Mouse (Mus musculus) C2C12 (cell line): ENCODE measurements around the gene Emc4.

Experiments used
- CEBPB ChIP-seq: IDR thresholded peaks from one replicate; pipeline ENCODE4 v1.6.1; 2011; ENCODE audit warnings: low read depth, mild to moderate bottlenecking, control low read depth, moderate library complexity
- CTCF ChIP-seq: IDR thresholded peaks from one replicate; pipeline ENCODE4 v1.5.1; 2011; ENCODE audit not compliant: control insufficient read depth, insufficient read depth, insufficient read length
- FOSL1 ChIP-seq: IDR thresholded peaks from one replicate; pipeline ENCODE4 v1.8.0; 2011; ENCODE audit warnings: mild to moderate bottlenecking, low read length; ENCODE audit not compliant: poor library complexity, insufficient read depth, severe bottlenecking
- MAX ChIP-seq: IDR thresholded peaks from one replicate; pipeline ENCODE4 v1.6.1; 2011; ENCODE audit warnings: mild to moderate bottlenecking, control low read depth
- MYOD1 ChIP-seq: IDR thresholded peaks from one replicate; pipeline ENCODE4 v1.6.1; 2011; ENCODE audit warnings: low read depth; ENCODE audit not compliant: control insufficient read depth, insufficient read length
- MYOG ChIP-seq: IDR thresholded peaks from one replicate; pipeline ENCODE4 v1.6.1; 2011; ENCODE audit not compliant: control insufficient read depth, insufficient read length; ENCODE audit errors: extremely low read depth
- USF1 ChIP-seq: IDR thresholded peaks from one replicate; pipeline ENCODE4 v1.6.1; 2011; ENCODE audit warnings: low read depth, mild to moderate bottlenecking, control low read depth, moderate library complexity

- TF ChIP-seq CTCF (no peak), MAX (no peak), MYOD1 (no peak), MYOG (no peak), USF1 (no peak), FOSL1 (no peak), CEBPB (no peak)
Measured at GRCm38 (mm10) chr2:112367222-112367621, 605 bp downstream of the Emc4 start.
